ENCODE assay signal across 8 mouse cellular contexts in the genomic region with DNA sequence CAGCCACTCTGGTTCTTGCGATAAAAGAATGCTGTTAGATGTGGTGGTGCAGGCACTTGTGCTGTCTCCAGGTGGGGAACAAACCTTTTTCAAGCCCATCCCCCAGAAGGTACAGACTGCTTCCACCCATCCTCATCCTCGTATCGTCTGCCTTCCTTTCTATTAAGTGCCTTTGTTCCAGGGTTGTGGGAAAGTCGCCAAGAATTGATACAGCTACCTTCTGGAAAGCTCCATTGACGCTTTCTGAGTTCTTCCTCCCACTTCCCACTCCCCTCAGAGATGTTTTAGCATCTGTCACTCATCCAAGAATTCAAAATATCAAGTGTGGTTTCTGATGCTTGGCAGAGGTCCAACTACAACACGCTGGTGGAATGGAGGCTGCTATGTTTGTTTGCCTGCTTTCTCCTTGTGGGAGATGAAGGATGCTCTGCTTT. TPM values are rescaled to one million over a fixed set of nuclear protein-coding genes. Genes with fewer than 3 reads are reported as not detected.
DNase-seq lines count a peak whose midpoint lies in the region; ATAC-seq and TF ChIP-seq lines count a peak whose summit lies in the region.
"Had no signal": no experiment of that assay in that cellular context is flagged by ENCODE, and none has a peak within 500 bp of the region (broad histone marks: within the 10 kb centered on the region; RNA-seq: fewer than 3 reads in every experiment).

No protein-coding gene starts in this region.

- peak overlapping the region; percentile 12 for H3K4me3 ChIP-seq in liver, embryonic 12.5 days
- H3K4me3 ChIP-seq in liver, postnatal 0 days (ENCODE audit: low read depth, low read length) = no peak overlapping the region
- peak overlapping the region; percentile 38 for H3K4me3 ChIP-seq in forebrain, embryonic 12.5 days (replicated peaks)
- H3K4me3 ChIP-seq in intestine, embryonic 14.5 days (ENCODE audit: low read depth, low read length) = peak overlapping the region; percentile 39
- H3K4me3 ChIP-seq in neural tube, embryonic 13.5 days = peak overlapping the region; percentile 93

- no peak for TF ChIP-seq EP300 in liver, postnatal 0 days (IDR thresholded peaks at IDR 0.05; ENCODE audit: low read depth)

- peak overlapping the region; percentile 23 for H3K4me2 ChIP-seq in liver, embryonic 12.5 days
- H3K4me2 ChIP-seq in liver, postnatal 0 days (ENCODE audit: low read depth, low read length) = no peak overlapping the region
- peak overlapping the region; percentile 57 for H3K4me2 ChIP-seq in forebrain, embryonic 12.5 days
- H3K4me2 ChIP-seq in intestine, embryonic 14.5 days (ENCODE audit: low read length) = peak overlapping the region; percentile 57
- H3K4me2 ChIP-seq in neural tube, embryonic 13.5 days = peak overlapping the region; percentile 88

- H3K4me1 ChIP-seq in liver, embryonic 12.5 days = no peaks in the 10 kb centered on the region; the same call in 1 of the 2 replicates
- H3K4me1 ChIP-seq in liver, postnatal 0 days (ENCODE audit: insufficient read depth) = peaks cover 3% of the 10 kb centered on the region; the same call in 1 of the 2 replicates
- H3K4me1 ChIP-seq in forebrain, embryonic 12.5 days = peaks cover 52% of the 10 kb centered on the region
- H3K4me1 ChIP-seq in intestine, embryonic 14.5 days (replicated peaks; ENCODE audit: control insufficient read depth, insufficient read depth, low read length) = peaks cover 18% of the 10 kb centered on the region
- H3K4me1 ChIP-seq in neural tube, embryonic 13.5 days (replicated peaks) = peaks cover 79% of the 10 kb centered on the region

- no peak for ATAC-seq in liver, embryonic 12.5 days
- ATAC-seq in liver, postnatal 0 days = no peak
- 0 out of 2 replicates have a peak, but pooled peaks have one; percentile 31 for ATAC-seq in forebrain, embryonic 12.5 days (ENCODE audit: low FRiP score)
- no peak for ATAC-seq in intestine, embryonic 14.5 days (replicated peaks; ENCODE audit: low FRiP score, low TSS enrichment, low read depth)
- peak; percentile 15; the same call in 1 of the 2 replicates for ATAC-seq in neural tube, embryonic 13.5 days (ENCODE audit: low read depth)
- ATAC-seq: activated CD4-positive, CD25-positive, alpha-beta regulatory T cell, adult 4 months had no signal

- no peak for DNase-seq in liver, postnatal 0 days
- no peak for DNase-seq in intestine, embryonic 14.5 days (ENCODE audit: low spot score)
- DNase-seq in adrenal gland, adult 18-20 months (ENCODE audit: low spot score in 2 of 2) = no peak
- no peak for DNase-seq in urinary bladder, adult 18-20 months (ENCODE audit: low spot score in 2 of 2)

- no peak for TF ChIP-seq CTCF in liver, postnatal 0 days (IDR thresholded peaks at IDR 0.05; ENCODE audit: low read depth)

- H3K27me3 ChIP-seq in liver, embryonic 12.5 days (replicated peaks) = peaks cover 9% of the 10 kb centered on the region
- H3K27me3 ChIP-seq in liver, postnatal 0 days (ENCODE audit: insufficient read depth, low read length) = peaks cover 11% of the 10 kb centered on the region
- no peaks in the 10 kb centered on the region for H3K27me3 ChIP-seq in forebrain, embryonic 12.5 days
- no peaks in the 10 kb centered on the region for H3K27me3 ChIP-seq in intestine, embryonic 14.5 days (replicated peaks; ENCODE audit: control insufficient read depth, insufficient read depth, low read length)
- no peaks in the 10 kb centered on the region for H3K27me3 ChIP-seq in neural tube, embryonic 13.5 days

- H3K9ac ChIP-seq in liver, embryonic 12.5 days = no peak overlapping the region
- H3K9ac ChIP-seq in liver, postnatal 0 days (replicated peaks) = no peak overlapping the region
- peak overlapping the region; percentile 38 for H3K9ac ChIP-seq in forebrain, embryonic 12.5 days
- H3K9ac ChIP-seq in intestine, embryonic 14.5 days (ENCODE audit: low read length) = peak overlapping the region; percentile 27; the same call in 1 of the 2 replicates
- peak overlapping the region; percentile 77 for H3K9ac ChIP-seq in neural tube, embryonic 13.5 days

- 44% methylated on average over 6 of the region's 6 CpGs for WGBS in liver, embryonic 12.5 days (ENCODE audit: insufficient replicate concordance)
- 45% methylated on average over 6 of the region's 6 CpGs for WGBS in liver, postnatal 0 days (ENCODE audit: insufficient replicate concordance)
- WGBS in forebrain, embryonic 12.5 days = 34% methylated on average over 6 of the region's 6 CpGs
- WGBS in intestine, embryonic 14.5 days = 26% methylated on average over 6 of the region's 6 CpGs
- WGBS in neural tube, embryonic 13.5 days = 19% methylated on average over 6 of the region's 6 CpGs

- H3K9me3 ChIP-seq in liver, embryonic 12.5 days (replicated peaks) = no peaks in the 10 kb centered on the region
- no peaks in the 10 kb centered on the region for H3K9me3 ChIP-seq in liver, postnatal 0 days (ENCODE audit: low read length)
- H3K9me3 ChIP-seq in forebrain, embryonic 12.5 days = no peaks in the 10 kb centered on the region; the same call in 1 of the 2 replicates
- H3K9me3 ChIP-seq in intestine, embryonic 14.5 days (ENCODE audit: control insufficient read depth, low read length) = no peaks in the 10 kb centered on the region
- H3K9me3 ChIP-seq in neural tube, embryonic 13.5 days = no peaks in the 10 kb centered on the region

- no peak overlapping the region for H3K27ac ChIP-seq in liver, embryonic 12.5 days
- no peak overlapping the region for H3K27ac ChIP-seq in liver, postnatal 0 days (ENCODE audit: low read depth)
- H3K27ac ChIP-seq in forebrain, embryonic 12.5 days = peak overlapping the region; percentile 46
- H3K27ac ChIP-seq in intestine, embryonic 14.5 days (ENCODE audit: low read depth) = no peak overlapping the region
- peak overlapping the region; percentile 74 for H3K27ac ChIP-seq in neural tube, embryonic 13.5 days (replicated peaks)

- H3K36me3 ChIP-seq in liver, embryonic 12.5 days = no peaks in the 10 kb centered on the region
- H3K36me3 ChIP-seq in liver, postnatal 0 days (replicated peaks; ENCODE audit: insufficient read depth, low read length) = no peaks in the 10 kb centered on the region
- H3K36me3 ChIP-seq in forebrain, embryonic 12.5 days (replicated peaks) = peaks cover 58% of the 10 kb centered on the region
- H3K36me3 ChIP-seq in intestine, embryonic 14.5 days (ENCODE audit: control insufficient read depth, insufficient read depth, low read length) = peaks cover 24% of the 10 kb centered on the region; the same call in 1 of the 2 replicates
- peaks cover 51% of the 10 kb centered on the region for H3K36me3 ChIP-seq in neural tube, embryonic 13.5 days

RNA-seq across cellular contexts. Expression of a gene that starts 6.1 kb away (rescaled TPM):
- polyA plus RNA-seq in liver, embryonic 12.5 days (2016; fragmentation: Nextera tagmentation; extraction: Ambion mirVana) = 1.1 and 1.2 TPM in 2 replicates
- 0.22 and 0.26 TPM in 2 replicates for polyA plus RNA-seq in liver, postnatal 0 days (2015; fragmentation: Nextera tagmentation; extraction: Ambion mirVana)
- 14.2 and 15.6 TPM in 2 replicates for polyA plus RNA-seq in forebrain, embryonic 12.5 days (2016; fragmentation: Nextera tagmentation; extraction: Ambion mirVana)
- polyA plus RNA-seq in intestine, embryonic 14.5 days (2014; fragmentation: Nextera tagmentation; extraction: Ambion mirVana) = 11.1 and 11.9 TPM in 2 replicates
- 11.5 and 13.8 TPM in 2 replicates for polyA plus RNA-seq in neural tube, embryonic 13.5 days (2015; fragmentation: Nextera tagmentation; extraction: Ambion mirVana)
- total RNA-seq in adrenal gland, adult 18-20 months (2021) = 10 to 100 TPM in 1 of 2 experiments, 1 to 10 TPM in 1; 3.0 to 12.2 TPM
- polyA plus RNA-seq: activated CD4-positive, CD25-positive, alpha-beta regulatory T cell, adult 4 months had no signal

Comparison
In these comparisons a context has a peak if more than half of its experiments do, and no peak if none do; other contexts are left out.
1. ATAC-seq: peak in forebrain, embryonic 12.5 days (single experiment) and neural tube, embryonic 13.5 days (single experiment); none in liver, embryonic 12.5 days (single experiment), liver, postnatal 0 days (single experiment) and intestine, embryonic 14.5 days (single experiment).
2. H3K27ac ChIP-seq: peak in forebrain, embryonic 12.5 days (single experiment) and neural tube, embryonic 13.5 days (single experiment); none in liver, embryonic 12.5 days (single experiment), liver, postnatal 0 days (single experiment) and intestine, embryonic 14.5 days (single experiment).
3. H3K9ac ChIP-seq: peak in forebrain, embryonic 12.5 days (single experiment), intestine, embryonic 14.5 days (single experiment) and neural tube, embryonic 13.5 days (single experiment); none in liver, embryonic 12.5 days (single experiment) and liver, postnatal 0 days (single experiment).